Mouse (Mus musculus): ENCODE results near the gene Gm20721.
"Not testable (repeated sequence)": the region's sequence is repeated elsewhere in the genome, so short reads cannot be mapped to it uniquely, and the experiment has no call there.

GRCm38 (mm10) chr2:174346999-174347668 is 622 bp upstream of the Gm20721 start:
- TF ChIP-seq POLR2A (IDR thresholded peaks at IDR 0.05; ENCODE audit: low read depth, low read length); CTCF (conservative IDR thresholded peaks at IDR 0.05 in 1 of 2, IDR thresholded peaks at IDR 0.05 in 1 of 2; ENCODE audit: low read depth in 2 of 2, low read length in 2 of 2); MXI1 (IDR thresholded peaks at IDR 0.05; ENCODE audit: low read depth, low read length); CHD1 (IDR thresholded peaks at IDR 0.05; ENCODE audit: low read depth, low read length); MYC (IDR thresholded peaks at IDR 0.05; ENCODE audit: low read depth, low read length); SIN3A (IDR thresholded peaks at IDR 0.05; ENCODE audit: low read length); KAT2A (IDR thresholded peaks at IDR 0.05; ENCODE audit: insufficient replicate concordance, low read length); USF1 (IDR thresholded peaks at IDR 0.05; ENCODE audit: low read depth, low read length); NELFE (IDR thresholded peaks at IDR 0.05; ENCODE audit: low read depth, low read length): not testable (repeated sequence)
